Mouse (Mus musculus) NIH3T3 (cell line): Measurements from ENCODE around the gene Egfl7.

ENCODE experiments used
- DNase-seq: peaks from one replicate; pipeline ENCODE4 v3.0.0-alpha.2; 2012; ENCODE audit warnings: low read depth

Gene Egfl7

DNA sequence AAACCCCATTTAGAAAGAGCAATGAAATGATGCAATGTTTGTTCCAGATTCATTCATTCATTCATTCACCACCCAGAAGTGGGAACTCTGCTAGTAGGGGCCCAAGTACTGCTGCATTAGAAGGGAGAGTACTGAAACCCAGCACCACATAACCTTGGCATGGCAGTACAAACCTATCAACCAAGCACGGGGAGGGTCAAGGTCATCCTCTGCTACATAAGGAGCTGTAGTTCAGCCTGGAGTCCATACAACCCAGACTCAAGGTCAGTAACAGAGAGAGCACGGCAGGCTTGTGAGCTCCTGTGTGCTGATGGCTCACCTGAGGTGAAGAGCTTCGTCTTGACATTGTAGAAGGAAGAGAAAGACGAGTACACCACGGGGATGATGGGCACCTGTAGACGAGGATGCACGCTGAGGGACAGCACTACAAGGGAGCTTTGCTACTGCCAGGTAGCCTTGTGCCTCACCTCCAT is 14.7 kb downstream of the Egfl7 start:
- DNase-seq, result no peak

DNA sequence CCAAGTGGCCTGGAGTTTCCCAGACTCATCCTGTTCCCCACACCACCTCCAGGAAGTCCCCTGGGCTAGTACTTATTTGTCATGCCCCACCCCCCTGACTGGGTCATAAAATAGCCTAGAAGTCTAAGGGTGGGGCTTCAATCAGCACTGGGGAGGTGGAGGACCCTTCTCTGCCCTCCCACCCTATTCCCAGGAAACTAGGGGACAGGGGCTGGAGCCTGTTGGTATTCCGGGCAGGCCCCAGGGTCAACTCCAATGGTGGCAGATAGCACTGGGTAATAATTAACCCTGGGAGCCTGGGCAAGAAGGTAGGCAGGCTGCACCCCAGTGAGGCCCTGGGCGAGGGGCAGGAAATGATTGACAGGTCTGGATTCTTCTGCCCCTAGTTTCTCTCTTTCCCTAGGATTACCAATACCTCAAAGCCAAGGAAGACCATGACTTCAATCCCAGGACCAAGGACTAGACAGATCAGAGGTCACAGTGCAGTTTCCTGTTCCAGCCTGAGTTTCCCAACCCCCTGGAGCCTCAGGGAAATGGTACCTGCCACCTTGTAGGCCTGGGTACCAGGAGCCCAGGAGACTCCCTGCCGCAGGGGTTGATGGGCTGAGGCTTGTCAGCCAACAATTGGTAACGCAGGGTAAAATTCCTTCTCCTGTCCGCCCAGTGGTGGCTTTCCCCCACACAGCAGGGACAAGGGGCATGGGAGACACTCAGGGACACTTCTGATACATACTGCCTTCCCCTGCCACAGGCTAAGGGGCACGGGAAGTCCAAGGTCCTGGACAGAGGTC is 15.3 kb downstream of the Egfl7 start:
- no peak for DNase-seq

DNA sequence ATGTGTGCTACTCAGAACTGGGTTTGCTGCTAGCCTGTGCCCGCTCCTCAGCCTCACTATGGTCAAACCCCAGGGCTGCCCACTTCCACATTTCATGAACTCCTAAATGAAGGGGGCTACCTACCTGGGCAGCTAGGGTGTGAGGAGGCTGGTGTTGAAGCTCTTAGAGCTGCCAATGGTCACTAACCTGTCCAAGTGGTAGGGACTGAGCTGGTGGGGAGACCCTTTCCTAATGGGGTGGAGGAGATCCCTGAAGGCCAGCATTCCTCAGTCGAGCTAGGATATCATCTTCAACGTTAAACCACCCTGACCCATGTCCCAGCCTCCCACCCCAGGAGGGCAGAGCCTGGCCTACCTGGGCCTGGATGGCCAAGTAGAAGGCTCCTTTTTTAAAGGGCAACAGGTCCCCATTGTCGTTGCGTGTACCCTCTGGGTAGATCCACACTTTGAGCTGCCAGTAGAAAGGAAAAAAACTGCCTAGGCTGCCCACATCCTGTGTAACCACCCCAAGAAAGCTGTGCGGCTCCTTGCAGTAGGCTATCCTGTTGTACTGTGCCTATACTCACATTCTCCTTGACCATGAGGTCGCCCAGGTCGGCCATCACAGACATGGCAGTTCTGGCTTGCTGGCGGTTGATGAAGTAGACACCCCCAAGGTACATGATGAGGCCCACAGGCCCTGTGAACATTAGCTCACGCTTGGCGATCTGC is 16.1 kb downstream of the Egfl7 start:
- DNase-seq, result no peak

DNA sequence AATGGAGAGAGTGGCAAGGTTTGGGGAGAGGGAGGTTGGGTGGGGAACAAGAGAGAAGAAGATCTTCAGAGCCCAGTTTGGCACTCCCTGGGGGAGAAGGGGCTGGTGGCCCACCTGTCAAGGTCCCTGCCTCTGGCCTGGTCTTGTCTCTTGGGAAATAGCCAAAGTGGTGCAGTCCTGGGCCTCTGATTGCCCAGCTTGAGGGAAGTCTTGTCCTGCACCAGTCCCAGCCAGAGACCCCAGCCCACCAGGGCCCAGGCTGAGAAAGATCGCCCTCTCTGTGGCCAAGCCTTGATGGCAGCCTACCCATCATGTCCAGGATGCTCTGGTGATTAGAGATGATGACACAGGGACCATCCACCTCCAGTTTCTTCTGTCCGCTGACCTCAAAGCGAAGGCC is 17.1 kb downstream of the Egfl7 start:
- no peak for DNase-seq

DNA sequence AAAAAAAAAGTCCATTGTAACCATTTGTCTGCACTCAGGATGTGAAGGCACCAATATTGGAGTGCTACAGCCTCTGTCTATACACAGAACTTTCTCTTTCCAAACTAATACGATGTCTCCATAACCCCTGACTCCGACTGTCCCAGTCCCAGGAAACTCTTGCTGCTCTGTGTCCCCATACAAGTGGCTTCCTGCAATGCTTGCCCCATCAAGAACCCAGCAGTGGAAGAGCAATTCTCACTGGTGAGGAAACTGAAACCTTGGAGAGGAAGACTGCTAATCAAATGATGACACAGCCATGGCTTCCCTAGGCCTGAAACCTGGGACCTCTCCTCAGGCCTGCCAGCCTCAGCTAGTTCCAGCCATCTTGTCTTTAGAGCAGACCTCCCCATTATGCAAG is 18.0 kb downstream of the Egfl7 start:
- no peak for DNase-seq

DNA sequence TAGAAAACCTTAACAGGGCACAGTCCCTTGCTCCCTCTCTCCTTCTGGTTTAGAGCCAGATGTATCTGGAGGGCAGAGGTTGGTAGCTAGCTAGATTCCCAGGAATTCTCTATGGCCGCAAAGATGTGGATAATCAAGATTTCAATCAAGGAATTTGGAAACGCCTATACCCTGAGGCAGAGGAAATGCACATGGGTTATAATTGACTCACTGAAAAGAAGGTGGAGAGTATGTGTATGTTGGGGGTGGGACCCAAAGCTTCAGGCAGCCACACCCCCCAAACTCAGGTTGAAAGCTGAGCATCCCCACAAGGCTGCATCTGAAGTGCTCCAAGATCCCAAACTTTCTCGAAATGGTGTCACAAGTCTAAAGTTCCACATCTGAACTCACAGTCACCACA is 18.6 kb downstream of the Egfl7 start:
- peak; percentile 59 for DNase-seq

DNA sequence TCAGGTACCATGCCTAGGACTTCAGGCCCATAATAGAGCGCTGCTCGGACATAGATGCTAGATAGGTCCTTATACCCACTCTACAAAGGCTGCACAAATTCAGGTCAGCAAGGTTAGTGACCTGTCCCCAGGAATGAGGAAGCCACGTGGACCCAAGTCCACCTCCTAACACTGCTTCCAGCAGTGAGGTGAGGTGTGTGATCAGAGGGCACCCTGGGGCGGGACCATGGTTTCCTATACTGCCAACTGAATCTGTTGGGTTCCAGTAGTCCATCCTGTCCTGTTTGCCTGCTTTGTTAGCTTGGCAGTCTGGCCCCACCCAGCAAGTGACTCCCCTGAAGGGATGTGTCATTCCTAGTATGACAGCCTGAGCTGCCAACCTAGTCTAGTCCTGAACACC is 20.2 kb downstream of the Egfl7 start:
- no peak for DNase-seq

DNA sequence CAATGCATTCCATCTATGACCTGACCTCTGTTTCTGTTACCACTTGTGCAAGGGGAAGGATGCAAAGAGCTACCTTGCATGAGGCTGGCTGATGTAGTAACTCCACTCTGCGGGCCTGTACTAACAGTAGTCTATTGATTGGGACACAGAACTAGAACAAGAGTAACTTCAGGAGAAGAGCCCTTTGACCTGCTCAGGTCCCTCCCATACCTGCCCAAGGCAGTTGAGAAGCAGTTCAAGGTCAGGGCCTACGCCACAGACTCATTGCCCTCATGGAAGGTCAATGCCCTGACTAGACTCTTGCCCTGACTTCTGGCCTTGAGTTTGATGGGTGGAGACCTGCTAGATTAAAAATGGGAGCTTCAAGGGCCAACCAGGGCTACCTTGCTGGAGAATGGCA is 20.9 kb downstream of the Egfl7 start:
- no peak for DNase-seq

DNA sequence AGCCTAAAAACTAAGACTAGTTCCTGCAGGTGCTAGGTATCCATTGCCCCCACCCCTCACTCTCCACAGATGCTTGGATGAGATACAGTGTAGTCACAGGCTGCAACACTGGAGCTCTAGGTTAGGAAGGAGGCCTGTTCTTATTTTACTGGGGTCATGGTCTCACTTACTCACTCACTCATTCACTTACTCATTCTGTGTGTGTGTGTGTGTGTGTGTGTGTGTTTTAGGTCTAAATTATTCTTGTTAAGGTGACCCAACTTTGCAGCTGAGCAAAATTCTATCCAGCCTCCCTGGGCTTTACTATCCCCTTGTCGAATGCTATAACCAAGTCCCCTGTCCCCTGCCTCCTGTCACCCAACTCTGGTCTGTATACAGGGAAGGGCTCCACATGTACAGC is 21.8 kb downstream of the Egfl7 start:
- DNase-seq, result peak; percentile 36

DNA sequence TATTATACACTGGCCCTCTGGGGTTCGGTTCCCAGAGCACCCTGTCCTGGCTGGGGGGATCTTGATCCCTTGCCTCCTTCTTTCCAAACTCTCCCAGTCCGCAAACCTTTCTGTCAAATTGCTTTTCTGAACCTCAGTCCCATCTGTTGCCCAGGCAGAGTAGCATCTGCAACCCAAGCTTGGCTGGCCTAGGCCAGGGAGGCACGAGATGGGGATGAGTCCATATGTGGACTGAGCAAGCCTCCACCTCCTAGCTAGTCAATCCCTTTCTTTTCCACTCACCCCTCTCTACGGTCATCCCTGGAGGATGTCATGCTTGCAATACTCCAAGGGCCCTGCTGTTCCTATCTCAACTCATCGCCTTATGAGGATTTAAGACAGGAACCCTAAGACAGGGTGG is 22.8 kb downstream of the Egfl7 start:
- DNase-seq, result no peak

DNA sequence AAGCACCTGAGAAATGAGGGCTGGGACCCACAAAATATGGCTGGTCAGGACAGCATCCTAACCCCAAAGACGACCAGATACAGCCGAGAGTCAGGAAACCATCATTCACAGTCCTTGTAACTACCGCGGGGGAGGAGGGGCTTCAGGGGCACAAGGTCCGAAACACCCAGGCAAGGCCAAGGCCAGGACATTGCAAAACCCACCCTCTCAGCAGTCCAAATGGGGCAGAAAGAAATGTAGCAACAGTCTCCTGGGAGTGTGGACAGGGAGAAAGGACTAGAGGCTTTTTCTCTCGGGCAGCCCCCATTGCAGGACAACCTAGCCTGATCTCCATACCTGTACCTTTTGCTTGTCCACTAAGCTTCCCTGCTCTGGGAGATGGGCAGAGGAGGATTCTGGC is 23.3 kb downstream of the Egfl7 start:
- no peak for DNase-seq

DNA sequence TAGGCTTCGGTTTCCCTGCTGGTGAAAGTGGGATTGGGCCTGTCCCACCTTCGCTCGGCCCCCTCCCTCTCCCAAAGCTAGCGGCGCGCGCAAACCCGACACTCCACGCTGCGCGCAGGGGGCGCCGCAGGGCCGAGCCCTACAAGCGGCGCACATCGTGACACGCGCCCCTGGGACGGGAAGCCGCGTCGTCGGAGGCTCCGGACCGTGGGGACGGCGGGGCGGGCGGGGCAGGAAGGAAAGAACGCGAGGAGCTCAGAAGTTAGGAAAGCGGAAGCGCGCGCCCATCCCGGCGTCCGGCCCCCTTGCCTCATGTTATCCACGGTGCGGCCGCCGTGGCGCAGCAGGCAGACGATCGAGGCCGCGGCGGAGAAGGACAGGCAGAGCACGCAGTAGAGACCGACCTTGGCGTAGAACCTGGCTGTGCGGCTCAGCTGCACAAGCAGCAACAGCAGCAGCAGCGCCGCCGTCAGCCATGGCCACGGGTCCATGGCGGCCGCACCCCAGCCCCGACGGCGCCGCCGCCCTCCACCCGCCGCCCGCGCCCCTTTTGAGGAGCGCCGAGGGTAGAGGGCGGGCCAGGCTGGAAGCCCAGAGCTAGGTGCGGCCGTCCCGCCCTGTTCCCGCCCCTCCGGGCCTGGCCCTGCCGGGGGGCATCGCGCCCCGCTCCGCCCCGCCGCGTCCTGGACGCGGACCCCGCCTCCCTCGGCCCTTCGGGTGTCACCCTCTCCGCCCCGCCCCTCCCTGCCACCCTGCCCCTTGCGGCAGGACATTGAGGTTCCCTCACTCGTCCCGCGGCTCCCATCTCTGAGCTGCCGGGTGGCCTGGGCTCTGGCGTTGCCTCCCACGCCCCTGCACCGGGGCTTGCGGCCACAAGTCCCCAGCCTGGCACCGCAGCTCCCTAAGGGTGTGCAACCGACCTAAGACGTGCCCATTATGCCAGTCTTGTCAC is 24.2 kb downstream of the Egfl7 start, which contains the start of gene Agpat2:
Agpat2 (minus strand) TSS at position 698 of the 952 bp plus-strand sequence.
- DNase-seq, result peak; percentile 61

DNA sequence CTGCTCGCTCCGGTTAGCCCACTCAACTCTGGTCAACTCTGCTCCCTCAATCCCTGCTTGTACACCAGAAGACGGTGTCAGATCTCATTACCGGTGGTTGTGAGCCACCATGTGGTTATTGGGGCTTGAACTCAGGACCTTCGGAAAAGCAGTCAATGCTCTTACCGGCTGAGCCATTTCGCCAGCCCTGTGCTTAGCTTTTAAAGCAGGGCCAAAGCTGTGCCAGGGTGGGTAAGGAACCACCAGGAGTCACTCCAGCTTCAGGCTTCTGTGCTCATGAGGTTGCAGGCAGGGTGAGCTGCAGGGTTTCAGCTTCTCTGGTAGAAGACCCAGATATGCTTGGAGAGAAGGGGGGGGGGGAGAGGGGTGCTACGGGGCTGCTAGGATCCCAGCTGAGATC is 25.5 kb downstream of the Egfl7 start:
- no peak for DNase-seq

DNA sequence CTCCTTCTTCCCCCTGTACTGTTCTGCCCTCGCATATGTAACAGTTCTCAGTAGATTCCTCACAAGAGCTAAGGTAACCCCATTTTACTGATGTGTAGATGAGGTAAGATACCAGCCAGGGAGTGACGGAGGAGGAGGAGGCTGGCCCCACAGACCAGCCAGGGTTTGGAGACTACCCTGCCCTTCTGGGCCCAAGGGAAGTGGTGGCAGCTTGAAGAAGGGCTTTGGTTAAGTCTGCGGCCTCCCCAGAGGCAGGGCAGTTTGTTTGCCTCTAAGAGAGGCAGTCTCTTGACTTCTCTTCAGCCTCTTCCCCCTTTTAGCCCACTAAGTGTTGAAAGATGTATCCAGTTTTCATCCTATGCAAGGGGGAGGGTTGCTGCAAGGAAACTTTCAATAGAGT is 26.8 kb downstream of the Egfl7 start:
- DNase-seq, result no peak

DNA sequence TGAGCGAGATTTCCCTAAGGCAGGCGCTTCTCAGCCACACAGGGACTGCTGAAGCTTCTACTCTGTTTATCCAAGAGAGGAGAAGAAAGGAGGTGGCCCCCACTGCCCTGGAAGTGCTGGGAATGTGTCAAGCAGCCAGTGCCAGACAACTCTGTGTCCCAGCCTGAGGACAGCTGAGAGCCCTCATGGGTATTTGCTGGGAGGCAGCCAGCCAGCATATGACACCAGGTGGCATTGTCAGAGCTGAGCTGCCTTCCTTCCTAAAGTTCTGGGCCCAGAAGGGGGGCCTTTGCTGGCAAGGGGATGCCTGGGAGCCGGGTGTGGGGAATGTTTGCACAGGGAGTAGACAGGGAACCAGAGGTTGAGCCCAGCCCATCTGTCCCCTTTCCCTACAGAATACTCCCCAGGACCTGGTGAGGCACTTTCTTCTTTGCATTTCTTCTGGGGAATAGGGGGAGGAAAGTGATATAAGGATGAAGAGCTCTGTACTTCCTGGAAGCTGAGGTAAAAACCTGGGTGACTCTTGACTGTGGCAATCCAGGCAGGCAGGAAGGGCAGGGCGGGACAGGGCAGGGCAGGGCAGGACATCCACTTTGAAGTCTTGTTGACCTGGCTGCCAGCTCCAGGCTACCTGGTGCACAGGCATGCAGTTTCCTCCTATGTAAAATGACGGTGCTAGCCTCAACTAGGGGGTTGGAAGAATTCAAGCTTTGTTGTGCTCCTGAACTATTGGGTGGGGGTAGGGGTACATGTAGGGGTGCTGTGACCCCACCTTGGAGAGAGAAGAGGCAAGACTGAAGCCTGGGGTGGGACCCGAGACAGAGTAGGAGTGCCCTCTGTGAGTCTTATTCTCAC is 27.5 kb downstream of the Egfl7 start:
- DNase-seq, result no peak

DNA sequence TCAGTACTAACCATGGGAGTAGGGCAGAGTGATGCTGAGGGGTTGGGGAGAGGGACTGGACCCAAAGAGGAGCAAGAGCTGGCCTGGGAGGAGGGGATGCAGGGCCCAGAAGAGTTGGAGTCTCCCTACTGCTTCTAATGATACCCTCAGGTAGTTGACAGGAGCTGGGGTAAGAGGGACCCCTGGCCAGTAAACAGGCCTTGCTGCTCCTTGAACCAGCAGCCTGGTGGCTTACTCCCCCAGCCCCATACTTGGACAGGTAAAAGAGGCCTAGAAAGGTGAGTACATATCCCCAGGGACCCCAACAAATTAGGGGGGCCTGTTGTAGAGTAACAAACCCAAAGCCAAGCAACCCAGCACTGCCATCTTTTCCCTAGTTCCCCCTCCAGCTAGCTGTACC is 29.0 kb downstream of the Egfl7 start:
- no peak for DNase-seq

DNA sequence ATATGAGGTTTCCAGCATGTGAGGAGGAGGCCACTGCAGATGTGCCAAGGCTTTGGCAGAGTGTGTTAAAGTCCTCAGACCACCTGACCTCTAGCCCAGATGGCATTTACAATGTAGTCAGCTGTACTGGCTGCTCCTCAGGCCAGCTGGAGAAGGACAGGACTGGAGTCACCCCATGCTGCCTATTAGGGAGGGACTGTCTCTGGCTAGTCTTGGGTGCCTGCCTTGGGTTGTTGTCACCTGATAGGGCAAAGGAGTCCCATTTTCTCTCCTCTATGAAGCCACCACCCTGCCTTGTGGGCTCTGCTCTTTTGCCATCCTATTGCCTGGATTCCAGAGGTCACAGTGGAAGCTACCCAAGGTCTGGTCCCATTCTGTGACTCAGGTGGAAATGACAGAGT is 29.4 kb downstream of the Egfl7 start:
- no peak for DNase-seq

DNA sequence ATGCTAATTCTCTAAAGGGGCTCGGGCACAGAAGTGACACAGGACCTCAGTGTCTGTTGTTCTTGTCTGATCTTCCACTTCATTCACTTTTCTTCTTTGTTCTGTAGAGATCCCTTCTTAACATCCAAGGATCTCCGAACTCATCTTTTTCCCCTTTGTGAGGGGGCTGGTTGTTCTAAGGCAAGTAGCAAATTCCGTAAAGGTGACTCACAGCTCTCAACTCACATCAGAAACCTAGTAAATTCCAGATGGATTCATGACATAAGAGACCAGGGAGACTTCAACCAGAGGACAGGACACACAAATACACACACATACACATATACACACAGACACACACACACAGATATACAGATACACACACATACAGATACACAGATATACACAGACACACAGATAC is 30.7 kb downstream of the Egfl7 start:
- peak; percentile 53 for DNase-seq

DNA sequence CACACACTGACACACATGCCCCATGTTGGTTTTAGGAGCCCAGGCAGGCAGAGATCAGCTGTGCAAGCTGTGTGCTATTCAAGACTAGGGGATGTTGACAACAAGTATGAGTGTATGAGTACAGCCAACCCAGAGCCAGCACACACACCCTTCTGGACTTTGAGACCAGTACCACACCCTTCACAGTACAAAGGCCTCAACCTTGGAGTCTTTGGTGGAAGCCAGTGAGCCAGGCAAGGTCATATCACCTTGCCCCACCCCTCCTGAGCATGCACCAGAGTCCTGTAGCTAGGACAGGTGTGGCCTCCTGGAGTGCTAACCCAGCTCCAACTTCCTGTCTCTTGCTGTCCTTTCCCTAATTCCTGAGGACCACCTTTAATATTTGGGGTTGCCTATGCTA is 31.2 kb downstream of the Egfl7 start:
- DNase-seq, result no peak

DNA sequence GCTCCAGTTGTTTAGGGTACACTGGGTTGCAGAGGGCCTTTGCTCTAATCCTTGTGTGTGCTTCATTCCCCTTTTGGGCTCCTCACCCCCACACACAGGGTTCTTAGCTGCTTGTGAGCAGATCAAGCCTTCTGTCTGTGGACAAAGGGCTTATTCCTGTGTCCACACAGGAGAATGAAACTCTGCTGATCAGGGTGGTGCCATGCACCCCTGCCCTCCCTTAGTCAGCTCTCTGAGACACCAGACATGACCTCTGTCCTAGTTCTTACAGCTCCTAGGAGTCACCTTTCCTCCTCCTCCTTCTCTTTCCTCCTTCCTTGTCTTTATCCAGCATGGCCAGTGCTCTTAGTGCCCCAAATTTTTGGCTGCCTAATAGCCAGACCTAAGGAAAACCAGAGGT is 32.1 kb downstream of the Egfl7 start:
- DNase-seq, result no peak

DNA sequence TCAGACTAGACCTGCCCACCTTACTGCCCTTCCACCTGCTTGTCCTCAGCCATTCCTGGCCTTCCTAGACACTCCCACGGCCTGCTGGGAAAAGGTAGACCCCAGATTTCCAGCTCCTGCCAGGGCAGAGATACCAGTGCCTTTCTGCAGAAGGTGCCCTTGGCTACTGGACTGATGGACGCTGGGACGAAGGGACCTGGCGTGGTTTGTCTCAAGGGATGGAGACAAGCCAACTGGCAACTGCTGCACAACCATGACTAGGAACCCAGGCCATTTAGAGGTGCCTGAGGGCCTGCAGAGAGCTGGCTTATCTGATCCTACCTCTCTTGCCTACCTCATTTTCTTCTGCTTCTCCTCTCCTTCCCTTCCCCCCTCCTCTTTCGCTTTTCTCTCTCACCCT is 35.1 kb downstream of the Egfl7 start:
- no peak for DNase-seq
